Mouse (Mus musculus) liver, embryonic 16.5 days (tissue): ENCODE results near the gene Olfr1336. TPM values are rescaled to one million over a fixed set of nuclear protein-coding genes. Genes with fewer than 3 reads are reported as not detected.
"Not testable (repeated sequence)": the region's sequence is repeated elsewhere in the genome, so short reads cannot be mapped to it uniquely, and the experiment has no call there.

Experiments used
- ATAC-seq: fragments of 200-750 bp; cut with Nextera tagmentation; 2 replicates; pipeline ENCODE4 v1.8.0; 2017; ENCODE audit warnings: low read depth, mild to moderate bottlenecking, moderate number of reproducible peaks, moderate library complexity
- H3K27ac ChIP-seq: fragments of 300-500 bp; sonication (generic); 2 replicates; pipeline ENCODE4 v1.5.1; 2014; ENCODE audit warnings: mild to moderate bottlenecking, low read length
- H3K27me3 ChIP-seq: fragments of 300-500 bp; sonication (generic); 2 replicates; pipeline ENCODE4 v1.6.1; 2014; ENCODE audit warnings: low read depth, low read length, mixed read lengths; ENCODE audit not compliant: control insufficient read depth, insufficient read depth
- H3K36me3 ChIP-seq: fragments of 300-500 bp; sonication (generic); 2 replicates; pipeline ENCODE4 v1.6.1; 2014; ENCODE audit warnings: mild to moderate bottlenecking; ENCODE audit not compliant: control insufficient read depth, insufficient read depth
- H3K4me1 ChIP-seq: fragments of 300-500 bp; sonication (generic); 2 replicates; pipeline ENCODE4 v1.6.1; 2014; ENCODE audit warnings: low read depth, low read length, mixed read lengths; ENCODE audit not compliant: control insufficient read depth
- H3K4me2 ChIP-seq: fragments of 300-500 bp; sonication (generic); 2 replicates; pipeline ENCODE4 v1.6.1; 2014; ENCODE audit warnings: low read depth, low read length, mixed read lengths
- H3K4me3 ChIP-seq: fragments of 300-500 bp; sonication (generic); 2 replicates; pipeline ENCODE4 v1.5.1; 2014; ENCODE audit warnings: low read depth, mild to moderate bottlenecking, low read length
- H3K9ac ChIP-seq: fragments of 300-500 bp; sonication (generic); 2 replicates; pipeline ENCODE4 v1.6.1; 2014; ENCODE audit warnings: low read depth, low read length
- H3K9me3 ChIP-seq: fragments of 300-500 bp; sonication (generic); replicated peaks from 2 replicates; pipeline ENCODE4 v1.6.1; 2016; ENCODE audit warnings: low read length; ENCODE audit not compliant: control insufficient read depth
- WGBS: fragments of 180-500 bp; shearing (Covaris S2); extraction: QIAGEN DNeasy Blood & Tissue Kit; methylation state at CpG from one replicate; pipeline ENCODE4 v1.1.7; 2014; ENCODE audit not compliant: insufficient replicate concordance; 5-methylcytosine and 5-hydroxymethylcytosine counted together
- polyA plus RNA-seq: library from polyadenylated mRNA; unstranded; fragments of >200 nt; fragmentation: Nextera tagmentation; extraction: Ambion mirVana; gene quantifications from 2 replicates; pipeline ENCODE4 v1.2.1, GENCODE M21; 2015

The Olfr1336 gene
- polyA plus RNA-seq, 1 experiment from 2014 or later: not detected

- no peak for ATAC-seq
- Histone ChIP-seq H3K36me3 (no peaks in the 10 kb centered on the region), H3K9ac (no peak overlapping the region), H3K27ac (no peak overlapping the region), H3K27me3 (no peaks in the 10 kb centered on the region), H3K4me2 (no peak overlapping the region), H3K4me3 (no peak overlapping the region), H3K4me1 (no peaks in the 10 kb centered on the region), H3K9me3 (no peaks in the 10 kb centered on the region)
- 29% methylated on average over 5 of the region's 5 CpGs for WGBS
These were observed 8.2 kb upstream of the Olfr1336 start for GRCm38 (mm10) chr7:6447771-6448170.

DNA sequence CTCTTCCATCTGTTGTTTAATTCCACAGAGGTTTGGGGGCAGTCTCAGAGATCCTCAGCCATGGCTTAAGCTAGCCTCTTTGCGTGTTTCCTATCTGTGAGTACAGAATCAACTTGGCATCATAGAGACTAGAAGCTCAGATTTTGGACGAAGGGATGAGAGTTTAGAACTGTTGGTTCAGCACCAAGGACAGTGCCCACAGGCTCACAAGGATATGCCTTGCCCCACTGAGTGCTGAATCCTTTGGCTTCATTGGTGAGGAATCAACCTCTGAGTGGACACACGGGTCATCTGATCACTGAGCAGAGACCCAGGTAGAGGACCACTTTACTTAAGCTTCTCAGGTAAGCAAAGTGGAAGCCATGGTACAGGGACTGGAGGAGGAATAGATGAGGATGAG is 431 bp downstream of the Olfr1336 start:
- H3K4me1 ChIP-seq: no peaks in the 10 kb centered on the region
- no peak overlapping the region for H3K4me3 ChIP-seq
- no peak overlapping the region for H3K4me2 ChIP-seq
- no peaks in the 10 kb centered on the region for H3K9me3 ChIP-seq
- no peaks in the 10 kb centered on the region for H3K27me3 ChIP-seq
- no peak for ATAC-seq
- no peaks in the 10 kb centered on the region for H3K36me3 ChIP-seq
- WGBS: 22% methylated on average over 3 of the region's 3 CpGs
- no peak overlapping the region for H3K27ac ChIP-seq
- no peak overlapping the region for H3K9ac ChIP-seq

DNA sequence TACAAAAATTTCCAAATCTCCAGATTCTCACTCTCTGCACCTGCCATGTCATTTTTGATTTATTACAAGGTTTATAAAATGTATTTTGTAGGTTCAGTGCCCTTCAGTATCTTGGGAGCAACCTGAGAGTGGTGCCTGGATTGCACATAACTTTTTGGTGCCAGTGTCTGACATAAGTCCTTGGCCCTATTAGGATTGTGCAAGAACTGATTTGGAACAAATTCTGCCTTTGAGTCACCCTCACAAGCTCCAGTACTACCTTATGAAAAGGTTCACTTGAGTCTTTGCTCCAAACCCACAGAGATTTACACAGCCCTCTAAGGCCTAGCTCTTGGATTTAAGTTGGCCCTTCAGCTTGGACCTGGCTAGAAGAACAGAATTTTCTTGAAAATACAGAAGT is 11.0 kb downstream of the Olfr1336 start, which contains the start of gene Olfr1346:
Olfr1346 (plus strand) TSS at position 151 of the 400 bp plus-strand sequence.
- Histone ChIP-seq H3K4me3 (no peak within 1 kb of the TSS), H3K36me3 (no peaks in the 10 kb centered on the region), H3K9me3 (no peaks in the 10 kb centered on the region), H3K27me3 (no peaks in the 10 kb centered on the region), H3K4me2 (no peak within 1 kb of the TSS), H3K4me1 (no peaks in the 10 kb centered on the region), H3K9ac (no peak within 1 kb of the TSS), H3K27ac (no peak within 1 kb of the TSS)
- no peak for ATAC-seq

- H3K4me2 ChIP-seq, H3K4me3 ChIP-seq: not testable (repeated sequence)
- 38% methylated on average over 2 of the region's 2 CpGs for WGBS
These were observed 21.7 kb downstream of the Olfr1336 start for GRCm38 (mm10) chr7:6477633-6478032.

GRCm38 (mm10) chr7:6486841-6487240 is 30.9 kb downstream of the Olfr1336 start, which contains the start of gene Olfr5:
Gene Olfr5, minus strand, starts transcription at chr7:6486941.
- no peaks in the 10 kb centered on the region for H3K4me1 ChIP-seq
- no peak within 1 kb of the TSS for H3K4me3 ChIP-seq
- H3K27me3 ChIP-seq: no peaks in the 10 kb centered on the region
- no peak within 1 kb of the TSS for H3K4me2 ChIP-seq
- no peak within 1 kb of the TSS for H3K27ac ChIP-seq
- 8% methylated on average over 2 of the region's 2 CpGs for WGBS
- H3K9ac ChIP-seq: no peak within 1 kb of the TSS
- no peaks in the 10 kb centered on the region for H3K36me3 ChIP-seq
- no peak for ATAC-seq
- H3K9me3 ChIP-seq: no peaks in the 10 kb centered on the region

More at GRCm38 (mm10) chr7:6477633-6478032, 21.7 kb downstream of the Olfr1336 start:
- not testable (repeated sequence) for ATAC-seq, H3K27ac ChIP-seq, H3K4me1 ChIP-seq, H3K36me3 ChIP-seq, H3K9me3 ChIP-seq, H3K9ac ChIP-seq, H3K27me3 ChIP-seq

DNA sequence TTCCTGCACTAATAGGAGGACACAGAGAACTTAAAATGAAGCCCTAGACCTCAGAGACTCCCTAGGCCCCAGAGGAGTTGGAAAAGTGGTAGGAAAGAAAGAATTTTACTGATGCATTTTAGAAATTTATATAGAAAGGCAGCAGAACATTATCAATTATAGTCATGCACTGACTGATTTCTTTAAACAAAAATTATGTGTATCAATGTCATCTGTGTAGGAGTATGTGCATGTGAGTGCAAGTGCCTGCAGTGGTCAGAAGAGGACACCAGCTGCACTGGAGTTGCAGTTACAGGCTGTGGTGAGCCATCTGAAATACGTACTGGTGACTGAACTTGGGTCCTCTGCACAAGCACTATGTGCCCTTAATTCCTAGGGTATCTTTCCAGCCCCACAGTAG is 43.7 kb downstream of the Olfr1336 start, which contains the start of gene Olfr1347:
Olfr1347 (minus strand) TSS at position 101 of the 400 bp plus-strand sequence.
- Histone ChIP-seq H3K4me3 (no peak within 1 kb of the TSS), H3K27ac (no peak within 1 kb of the TSS), H3K4me2 (no peak within 1 kb of the TSS), H3K9me3 (no peaks in the 10 kb centered on the region), H3K27me3 (no peaks in the 10 kb centered on the region), H3K36me3 (no peaks in the 10 kb centered on the region), H3K9ac (no peak within 1 kb of the TSS), H3K4me1 (no peaks in the 10 kb centered on the region)
- ATAC-seq: no peak
- 34% methylated on average over 1 of the region's 1 CpGs for WGBS

DNA sequence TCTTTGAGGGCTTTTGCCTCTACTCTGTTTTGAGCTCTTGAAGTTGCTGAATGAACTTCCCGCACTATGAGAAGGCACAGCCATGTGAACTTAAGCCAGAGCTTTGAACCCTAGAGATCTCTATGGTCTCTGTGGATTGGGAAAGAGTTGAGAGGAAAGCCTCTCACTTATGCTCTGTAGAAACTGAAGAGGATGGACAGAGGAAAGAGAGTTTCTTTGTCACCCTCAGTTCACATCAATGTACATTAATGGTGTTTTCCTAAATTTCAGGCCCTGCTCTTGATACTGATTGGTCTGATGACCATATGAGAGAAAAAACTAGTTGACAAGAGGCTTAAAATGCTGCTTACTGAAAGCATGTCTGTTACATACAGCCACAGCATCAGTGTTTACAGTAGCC is 52.7 kb downstream of the Olfr1336 start, which contains the start of gene Olfr1348:
Olfr1348 (minus strand) TSS at position 101 of the 400 bp plus-strand sequence.
- Histone ChIP-seq H3K9me3 (no peaks in the 10 kb centered on the region), H3K9ac (no peak within 1 kb of the TSS), H3K27me3 (no peaks in the 10 kb centered on the region), H3K4me1 (no peaks in the 10 kb centered on the region), H3K36me3 (no peaks in the 10 kb centered on the region), H3K4me3 (no peak within 1 kb of the TSS), H3K27ac (no peak within 1 kb of the TSS), H3K4me2 (no peak within 1 kb of the TSS)
- ATAC-seq: no peak
- WGBS: 73% methylated on average over 1 of the region's 1 CpGs

Other genes with a start within 250 kb of the Olfr1336 start
- gene Zscan5b, start 233.9 kb upstream of the Olfr1336 start, polyA plus RNA-seq: not detected in 2 replicates
- gene Epp13, start 203.5 kb upstream of the Olfr1336 start, polyA plus RNA-seq: not detected in 2 replicates
- gene Zfp667, start 169.6 kb upstream of the Olfr1336 start, polyA plus RNA-seq: 3.6 and 4.4 TPM in 2 replicates
- gene Zfp583, start 124.9 kb upstream of the Olfr1336 start, polyA plus RNA-seq: 0.45 and 0.89 TPM in 2 replicates
- gene Gm3854, start 112.4 kb upstream of the Olfr1336 start, polyA plus RNA-seq: 0.11 and 0.13 TPM in 2 replicates
- 0.84 TPM in 2 replicates for gene Zfp78, start 92.9 kb upstream of the Olfr1336 start, polyA plus RNA-seq
- gene Zfp28, start 72.9 kb upstream of the Olfr1336 start, polyA plus RNA-seq: 1.2 and 1.3 TPM in 2 replicates
- not detected in 2 replicates for gene Smim17, start 57.5 kb upstream of the Olfr1336 start, polyA plus RNA-seq
- not detected in 2 replicates for gene Gm20715, start 45.9 kb upstream of the Olfr1336 start, polyA plus RNA-seq
- not detected in 2 replicates for gene Olfr1344, start 17.5 kb upstream of the Olfr1336 start, polyA plus RNA-seq
- not detected in 2 replicates for gene Olfr1346, start 10.9 kb downstream of the Olfr1336 start, polyA plus RNA-seq
- gene Olfr5, start 30.8 kb downstream of the Olfr1336 start, polyA plus RNA-seq: not detected in 2 replicates
- gene Olfr1347, start 43.6 kb downstream of the Olfr1336 start, polyA plus RNA-seq: not detected in 2 replicates
- not detected in 2 replicates for gene Olfr1348, start 52.6 kb downstream of the Olfr1336 start, polyA plus RNA-seq
- gene Olfr1349, start 66.8 kb downstream of the Olfr1336 start, polyA plus RNA-seq: not detected in 2 replicates
- gene Olfr1350, start 108.7 kb downstream of the Olfr1336 start, polyA plus RNA-seq: not detected in 2 replicates
- 1.5 and 1.7 TPM in 2 replicates for gene Zim1, start 240.3 kb downstream of the Olfr1336 start, polyA plus RNA-seq